Mouse (Mus musculus): ENCODE measurements around the gene Papolg. TPM values are rescaled to one million over a fixed set of nuclear protein-coding genes. Genes with fewer than 3 reads are reported as not detected.

Papolg gene
- polyA plus RNA-seq, 1 experiment from 2014 or later = 28.9 TPM

Other genes starting within 250 kb of the Papolg start
- 13.4 and 14.7 TPM in 2 replicates for gene Pus10, start 229.6 kb downstream of the Papolg start, polyA plus RNA-seq (2014; fragmentation: Nextera tagmentation; extraction: Ambion mirVana)
- gene Pex13, start 229.3 kb downstream of the Papolg start, polyA plus RNA-seq (2014; fragmentation: Nextera tagmentation; extraction: Ambion mirVana) = 36.6 and 37.0 TPM in 2 replicates
- gene Rel, start 124.3 kb downstream of the Papolg start, polyA plus RNA-seq (2014; fragmentation: Nextera tagmentation; extraction: Ambion mirVana) = 0.30 and 0.37 TPM in 2 replicates
- gene A830031A19Rik, start 179.8 kb upstream of the Papolg start, polyA plus RNA-seq (2014; fragmentation: Nextera tagmentation; extraction: Ambion mirVana) = 0.32 and 0.41 TPM in 2 replicates
- gene Bcl11a, start 182.8 kb upstream of the Papolg start, polyA plus RNA-seq (2014; fragmentation: Nextera tagmentation; extraction: Ambion mirVana) = 148 and 174 TPM in 2 replicates

Data from forebrain, embryonic 14.5 days (tissue).